Mouse (Mus musculus) monocyte, adult 5-6 weeks (primary cell): ENCODE data around the gene Wdr11. TPM values are rescaled to one million over a fixed set of nuclear protein-coding genes. Genes with fewer than 3 reads are reported as not detected.

ENCODE experiments used
- ATAC-seq: fragments of 153-309, 156-312 bp; replicated peaks from 2 replicates; pipeline ENCODE4 v1.8.0; 2017; ENCODE audit warnings: mild to moderate bottlenecking; ENCODE audit not compliant: low TSS enrichment, insufficient number of reproducible peaks, severe bottlenecking, poor library complexity, low FRiP score
- total RNA-seq: library from RNA; stranded (forward); fragments of 200-1000, 200-491, 200-594 nt; gene quantifications from 3 replicates; pipeline ENCODE4 v1.2.3, GENCODE M21; 2017

Gene Wdr11
- total RNA-seq = 19.2 to 21.2 TPM (median 20.3 TPM) in 3 replicates

DNA sequence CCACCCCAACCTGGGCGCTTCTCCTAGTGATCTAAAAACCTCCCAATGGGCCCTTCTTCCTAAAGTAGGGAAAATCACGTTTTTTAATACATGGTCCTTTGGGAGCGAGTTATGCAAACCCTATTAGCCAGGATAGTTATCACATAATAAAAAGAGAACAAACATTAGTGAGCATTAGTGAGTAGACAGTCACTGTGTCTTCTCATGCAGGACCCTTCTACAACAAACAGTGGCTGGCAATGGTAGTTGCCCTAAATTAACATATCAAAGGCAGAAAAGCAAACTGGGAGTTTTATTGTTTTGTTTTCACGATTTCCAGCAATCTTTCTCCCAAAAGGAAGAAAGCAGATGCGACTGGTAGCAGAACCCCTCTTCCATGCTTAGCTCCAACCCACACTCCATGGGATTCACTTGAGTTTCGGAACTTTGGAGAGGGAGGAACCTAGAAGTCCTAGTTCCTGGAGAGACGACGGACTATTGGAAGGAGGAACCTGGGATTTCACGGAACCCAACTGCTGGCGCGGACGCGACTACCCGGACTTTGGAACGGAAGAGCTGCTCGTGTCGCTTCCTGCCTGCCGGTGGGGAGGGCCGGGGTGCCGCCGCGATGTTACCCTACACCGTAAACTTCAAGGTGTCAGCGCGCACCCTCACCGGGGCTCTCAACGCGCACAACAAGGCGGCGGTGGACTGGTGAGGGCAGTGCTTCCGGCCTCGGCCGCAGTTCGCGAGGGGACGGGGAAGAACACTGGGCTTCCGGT lies at the start of gene Wdr11:
TSS of gene Wdr11 (plus strand) at position 493 of the 761 bp plus-strand sequence.
- ATAC-seq = peak; percentile 76

DNA sequence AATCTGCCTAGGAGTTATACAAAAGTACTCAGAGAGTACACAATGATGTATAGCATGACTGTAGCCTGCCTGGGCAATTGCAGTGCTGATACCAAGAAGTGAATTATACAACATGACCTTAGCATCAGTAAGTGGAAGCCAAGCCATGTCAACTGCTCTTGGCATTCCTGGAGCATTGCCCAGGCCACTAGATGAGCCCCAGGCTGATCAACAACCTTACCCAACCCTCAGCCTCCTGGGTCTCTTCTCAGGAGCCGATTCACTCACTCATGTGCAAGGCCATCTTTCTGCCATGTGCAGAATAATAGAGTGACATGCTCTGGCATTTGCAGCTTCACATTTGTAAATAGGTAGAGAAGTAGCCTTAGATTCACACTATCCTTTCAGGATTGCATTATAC lies 24.1 kb upstream of the Wdr11 start:
- no peak for ATAC-seq

DNA sequence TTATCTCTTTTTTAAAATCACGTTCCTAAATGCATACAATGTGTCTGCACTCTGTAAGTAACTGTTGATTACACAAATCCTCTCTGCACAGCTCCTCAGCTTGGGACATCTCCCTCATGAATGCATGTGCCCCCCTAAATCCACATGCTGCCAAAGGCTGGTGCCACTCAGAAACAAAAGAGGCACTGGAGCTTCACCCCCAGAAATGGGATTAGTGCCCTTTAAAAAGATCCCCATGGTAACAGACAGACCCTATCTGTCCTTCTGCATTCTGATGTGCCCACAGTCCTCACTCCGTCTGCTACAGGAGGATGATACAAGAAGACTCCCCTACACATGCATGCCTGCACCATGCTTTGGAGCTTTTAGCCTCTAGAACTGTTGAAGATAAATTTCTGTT lies 23.3 kb upstream of the Wdr11 start:
- no peak for ATAC-seq

DNA sequence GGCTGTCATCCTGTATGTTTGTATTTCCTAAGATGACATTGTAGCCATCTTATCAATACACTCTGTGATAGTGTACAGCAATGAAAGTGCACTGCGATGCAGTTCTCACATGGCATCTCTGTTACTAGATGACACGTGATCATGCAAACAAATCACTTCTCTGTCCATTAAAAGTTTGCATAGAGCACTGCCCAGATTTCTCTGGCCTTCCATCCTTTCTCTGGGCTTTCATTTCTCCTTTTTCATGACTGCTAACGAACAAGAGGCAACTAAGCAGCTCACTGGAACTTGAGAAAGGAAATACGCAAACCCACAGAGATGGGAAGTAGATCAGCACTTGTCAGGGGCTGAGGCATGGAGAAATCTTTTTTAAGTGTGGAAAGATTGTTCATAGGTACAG lies 17.2 kb upstream of the Wdr11 start:
- ATAC-seq = 0 out of 2 replicates have a peak, but pooled peaks have one; percentile 31

DNA sequence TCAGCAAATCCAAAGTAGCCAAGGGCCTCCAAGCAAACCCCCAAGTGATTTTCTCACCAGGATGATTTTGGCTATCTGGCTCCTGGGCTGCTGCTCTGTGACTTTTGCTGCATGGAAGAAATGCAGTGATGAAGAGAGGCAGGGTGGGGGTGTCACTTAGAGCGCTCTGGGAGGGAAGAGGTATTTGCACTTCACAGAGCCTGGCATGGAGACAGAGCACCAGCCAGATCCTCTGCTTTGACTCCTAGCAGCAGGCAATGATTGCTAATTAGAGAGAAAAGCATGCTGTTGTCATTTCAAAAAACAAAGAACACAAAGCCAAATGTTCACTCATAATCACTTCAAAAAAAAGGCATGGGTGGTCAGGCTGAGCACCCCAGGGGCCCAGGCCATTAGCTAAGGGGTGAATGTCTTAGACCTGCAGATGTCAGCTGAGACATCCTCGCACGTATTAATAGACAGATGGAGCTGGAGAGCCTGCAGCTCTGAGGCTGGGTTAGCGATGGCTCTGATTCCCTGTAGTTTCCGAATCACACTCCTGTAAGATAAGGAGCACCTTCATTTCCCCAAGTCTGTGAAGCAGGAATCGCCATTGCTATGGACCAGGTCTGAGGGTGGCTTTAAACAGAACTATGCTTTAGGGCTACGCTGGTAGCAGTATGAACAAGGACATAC lies 16.4 kb upstream of the Wdr11 start:
- no peak for ATAC-seq

DNA sequence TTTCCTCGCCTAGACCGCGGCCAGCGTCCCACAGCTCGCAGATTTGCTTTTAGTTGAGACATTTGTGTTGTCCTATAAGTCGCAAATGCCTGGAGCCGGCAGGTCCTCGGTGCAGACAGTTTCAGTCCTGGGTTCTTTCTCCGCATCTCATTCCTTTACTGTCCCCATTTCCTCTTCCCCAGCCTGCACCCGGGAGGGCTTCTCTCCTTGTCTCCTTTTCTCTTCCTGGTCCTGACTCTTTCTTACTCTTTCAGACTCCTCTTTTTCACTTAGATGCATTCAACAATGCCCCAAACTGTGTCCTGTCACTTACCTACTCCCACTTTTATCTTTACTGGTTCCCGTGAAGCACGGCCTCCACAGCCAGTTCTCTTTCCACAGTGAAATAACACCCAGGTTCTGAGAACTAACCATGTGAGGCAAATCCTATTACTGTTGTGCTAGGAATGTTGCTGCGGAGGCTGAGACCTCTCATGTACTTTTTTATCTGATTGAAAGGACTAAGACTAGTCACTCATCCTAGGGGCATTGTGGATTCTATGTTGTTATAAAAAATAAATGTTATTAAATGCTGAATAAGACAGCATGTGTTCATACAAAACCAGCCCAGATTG lies 576 bp downstream of the Wdr11 start:
- no peak for ATAC-seq

DNA sequence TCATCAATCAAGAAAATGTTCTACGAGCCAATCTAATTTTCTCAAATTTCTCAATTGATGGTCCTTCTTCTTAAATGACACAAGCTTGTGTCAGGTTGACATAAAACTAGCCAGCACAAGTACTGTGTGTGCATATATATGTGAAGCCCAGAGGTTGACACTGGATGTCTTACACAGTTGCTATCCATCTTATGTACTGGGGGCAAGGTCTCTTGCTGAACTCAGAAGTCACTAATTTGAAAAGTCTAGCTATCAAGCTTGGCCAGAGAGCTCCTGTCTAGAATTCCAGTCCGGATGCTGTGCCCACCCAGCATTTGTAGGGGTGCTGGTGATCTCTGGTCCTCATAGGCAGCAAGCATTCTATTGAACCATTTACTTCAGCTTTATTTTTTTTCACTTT lies 5.5 kb downstream of the Wdr11 start:
- no peak for ATAC-seq

DNA sequence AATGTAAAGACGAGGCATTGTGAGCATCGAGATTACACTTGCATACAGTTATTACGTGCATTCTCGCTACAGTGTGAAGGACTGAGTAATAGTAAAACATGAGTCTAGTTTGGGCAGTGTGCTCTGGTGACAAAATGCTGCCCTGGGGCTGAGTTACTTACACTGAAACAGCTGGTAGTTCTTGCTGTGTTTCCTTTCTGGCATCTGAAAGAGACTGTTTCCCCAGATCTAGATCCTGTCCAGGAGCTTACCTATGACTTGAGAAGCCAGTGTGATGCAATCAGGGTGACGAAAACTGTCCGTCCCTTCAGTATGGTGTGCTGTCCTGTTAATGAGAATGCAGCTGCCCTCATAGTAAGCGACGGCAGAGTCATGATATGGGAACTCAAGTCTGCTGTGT lies 14.6 kb downstream of the Wdr11 start:
- ATAC-seq = no peak

DNA sequence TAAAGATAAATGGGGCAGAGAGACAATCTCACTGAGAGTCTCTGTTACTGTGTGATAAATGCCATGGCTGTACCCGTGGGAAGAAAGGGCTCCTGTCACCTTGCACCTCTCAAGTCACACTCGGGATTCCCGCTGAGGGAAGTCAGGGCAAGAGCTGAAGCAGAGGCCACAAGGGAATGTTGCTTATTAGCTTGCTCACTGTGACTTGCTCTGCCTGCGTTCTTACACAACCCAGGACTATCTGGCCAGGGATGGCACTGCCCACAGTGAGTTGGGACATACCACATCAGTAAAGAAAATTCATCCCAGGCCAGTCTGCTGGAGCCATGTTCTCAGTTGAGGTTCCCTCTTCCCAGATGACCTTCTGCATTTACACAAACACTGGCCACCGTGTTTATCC lies 29.5 kb downstream of the Wdr11 start:
- no peak for ATAC-seq

DNA sequence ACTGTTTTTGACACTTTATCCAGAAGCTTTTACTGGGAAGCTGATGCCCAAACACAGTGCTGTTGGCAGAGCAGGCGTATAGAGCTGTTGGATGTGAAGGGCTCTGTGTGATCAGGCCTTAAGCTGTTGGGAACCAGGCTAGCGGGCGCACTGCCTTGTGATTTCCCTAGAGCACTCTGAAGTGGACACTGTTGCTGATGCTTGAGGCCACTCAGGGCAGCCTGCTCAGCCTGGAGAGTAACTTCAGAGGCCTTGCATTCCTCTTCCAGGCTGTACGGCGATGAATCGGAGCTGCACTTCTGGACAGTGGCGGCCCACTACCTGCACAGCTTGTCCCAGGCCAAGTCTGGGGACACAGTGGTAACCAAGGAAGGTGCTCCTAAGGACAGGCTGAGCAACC lies 38.7 kb downstream of the Wdr11 start:
- no peak for ATAC-seq

DNA sequence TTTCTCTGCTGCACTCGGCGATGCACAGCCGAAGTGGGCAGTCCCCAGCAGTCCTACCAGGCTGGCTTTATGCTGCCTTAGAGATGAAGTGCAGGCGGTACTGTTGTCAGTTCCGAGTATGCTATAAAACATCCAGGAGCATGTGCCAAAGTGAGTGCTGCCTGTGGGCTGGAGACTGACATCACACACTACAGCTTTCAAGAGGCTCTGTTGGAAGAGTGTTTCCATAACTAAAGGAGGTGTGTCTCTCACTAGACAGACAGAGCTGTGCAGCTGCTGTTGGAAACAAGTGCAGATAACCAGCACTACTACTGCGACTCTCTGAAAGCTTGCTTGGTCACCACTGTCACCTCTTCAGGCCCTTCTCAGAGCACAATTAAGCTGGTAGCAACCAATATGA lies 39.8 kb downstream of the Wdr11 start:
- no peak for ATAC-seq

DNA sequence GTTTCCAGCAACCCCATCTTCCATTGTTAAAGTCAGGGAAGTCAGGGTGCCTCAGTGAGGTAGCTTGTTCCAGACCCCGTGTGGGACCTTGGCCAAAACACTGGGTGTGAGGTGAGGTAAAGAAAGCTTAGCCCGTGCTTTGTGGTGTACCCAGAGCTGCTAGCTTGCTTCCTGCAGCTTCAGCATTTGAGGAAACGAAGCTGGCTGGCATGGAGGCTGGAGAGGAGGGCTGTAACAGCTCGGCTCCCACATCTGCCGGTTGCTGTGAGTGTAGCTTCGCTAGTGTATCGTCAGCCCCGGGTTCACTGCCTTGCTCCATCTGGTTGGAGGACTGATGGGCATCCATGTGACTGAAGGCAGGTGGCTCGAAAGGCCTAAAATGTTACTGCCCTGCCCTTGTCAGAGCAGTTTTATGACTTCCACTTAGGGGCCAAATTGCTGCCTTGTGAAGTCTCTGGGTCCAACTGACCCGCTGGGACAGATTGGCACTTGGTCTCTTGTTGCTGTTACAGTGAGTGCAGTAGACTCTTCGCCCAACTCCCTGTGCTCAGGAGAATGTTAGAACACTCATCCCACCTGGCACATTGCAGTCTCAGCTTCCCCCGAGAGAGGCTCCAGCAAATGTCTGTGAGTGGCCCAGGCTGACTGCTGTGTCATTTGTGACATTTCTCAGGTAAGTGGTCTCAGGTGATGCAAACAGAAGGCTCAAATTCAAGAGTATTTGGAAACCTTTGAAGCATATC lies 44.4 kb downstream of the Wdr11 start:
- no peak for ATAC-seq

DNA sequence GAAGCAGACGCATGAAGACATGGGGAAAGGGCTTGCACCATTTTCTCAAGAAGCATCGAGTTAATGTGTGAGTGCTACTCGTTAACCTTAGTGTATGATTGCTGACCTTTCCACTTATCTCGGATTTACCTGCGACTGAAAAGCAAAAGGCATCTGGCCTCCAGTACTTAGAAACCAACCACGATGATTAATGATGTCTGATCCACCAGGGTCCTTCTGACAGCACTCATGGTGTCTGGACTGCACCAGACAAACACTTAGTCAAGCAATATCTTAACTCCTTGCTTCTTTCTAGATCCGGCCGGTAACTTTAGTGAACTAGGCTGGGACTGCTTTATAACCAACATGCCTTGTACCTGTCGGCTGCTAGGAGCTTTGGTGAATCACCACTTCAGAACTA lies 45.3 kb downstream of the Wdr11 start:
- ATAC-seq = no peak

DNA sequence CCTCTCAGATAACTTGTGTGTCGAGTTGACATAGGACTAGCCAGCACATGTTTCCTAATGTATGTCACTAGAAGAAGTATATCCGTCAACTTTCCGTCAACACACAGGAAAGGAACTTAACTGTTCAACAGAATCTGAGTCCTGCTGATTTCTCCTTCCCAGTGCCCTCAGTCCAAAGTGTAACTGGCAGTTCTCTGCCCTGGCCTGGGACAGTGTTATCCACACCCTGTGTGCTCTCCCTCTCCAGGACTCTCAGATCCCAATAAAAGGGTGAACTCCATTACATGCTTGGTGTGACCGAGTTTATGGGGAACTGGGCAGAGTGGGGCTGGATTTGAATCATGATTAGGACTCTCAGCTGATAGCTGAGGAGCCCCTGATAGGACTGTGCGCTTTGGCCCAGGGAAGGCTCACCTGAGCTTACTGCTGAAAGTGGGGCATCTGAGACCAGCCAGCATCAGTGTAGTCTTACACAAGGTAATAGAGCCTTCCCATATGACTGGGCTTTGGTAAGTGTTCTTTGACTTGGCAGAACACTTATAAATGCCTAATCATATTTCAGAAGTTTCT lies 46.3 kb downstream of the Wdr11 start:
- ATAC-seq = no peak

DNA sequence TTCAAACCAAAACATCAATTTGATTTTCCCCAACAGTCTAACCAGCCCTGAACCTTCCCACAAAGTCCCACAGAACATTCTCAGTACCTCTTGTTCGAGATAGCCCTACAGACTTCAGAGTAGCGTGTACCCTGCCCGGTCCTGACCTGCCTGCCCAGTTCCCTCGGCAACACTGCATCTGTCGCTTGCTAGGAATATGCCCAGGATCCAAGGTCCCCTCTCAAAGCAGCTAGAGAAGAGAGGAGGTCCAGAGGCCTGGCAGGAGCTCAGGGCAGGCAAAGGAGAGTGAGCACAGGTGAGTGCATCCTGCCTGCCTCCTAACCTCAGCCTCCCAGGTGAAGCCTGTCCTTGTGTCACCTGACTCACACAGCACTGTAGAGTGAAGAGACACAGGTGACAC lies 47.3 kb downstream of the Wdr11 start:
- ATAC-seq = no peak

DNA sequence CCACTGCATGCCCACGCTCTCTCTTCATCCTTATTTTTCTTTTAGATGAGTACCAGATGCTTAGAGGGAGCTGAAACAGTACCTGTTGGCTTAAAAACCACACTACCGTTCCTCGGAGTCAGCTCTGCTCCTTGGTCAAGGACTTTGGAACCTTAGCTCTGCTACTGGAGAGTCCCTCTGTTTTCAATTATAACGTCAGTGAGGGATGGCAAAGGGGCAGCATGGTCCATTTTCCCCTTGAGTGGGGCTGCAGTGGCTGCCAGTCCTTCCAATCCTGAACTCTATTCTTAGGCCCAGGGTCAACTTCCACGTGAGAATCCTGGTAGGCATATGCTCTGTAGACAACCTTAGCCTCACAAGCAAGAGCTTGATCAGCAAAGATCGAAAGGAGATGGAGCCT lies 48.2 kb downstream of the Wdr11 start:
- ATAC-seq = no peak

DNA sequence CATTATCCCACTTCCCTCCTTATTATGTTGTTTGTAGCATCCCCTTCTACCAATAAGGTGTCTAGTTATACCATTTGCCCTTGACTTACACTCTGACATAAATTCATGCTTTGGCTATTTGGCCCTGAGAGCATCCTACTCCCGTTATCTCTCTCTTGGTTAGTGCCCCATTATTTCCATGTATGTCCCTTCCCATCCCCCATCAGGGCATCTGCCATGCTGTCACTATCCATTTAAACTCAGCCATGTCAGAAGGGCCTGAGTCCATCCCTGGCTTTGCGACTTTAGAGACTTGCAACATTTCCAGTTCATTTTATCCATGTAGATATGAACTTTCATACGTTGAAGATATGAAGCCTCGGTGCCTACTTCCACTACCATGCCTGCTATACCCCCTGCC lies 51.6 kb downstream of the Wdr11 start:
- ATAC-seq = no peak

DNA sequence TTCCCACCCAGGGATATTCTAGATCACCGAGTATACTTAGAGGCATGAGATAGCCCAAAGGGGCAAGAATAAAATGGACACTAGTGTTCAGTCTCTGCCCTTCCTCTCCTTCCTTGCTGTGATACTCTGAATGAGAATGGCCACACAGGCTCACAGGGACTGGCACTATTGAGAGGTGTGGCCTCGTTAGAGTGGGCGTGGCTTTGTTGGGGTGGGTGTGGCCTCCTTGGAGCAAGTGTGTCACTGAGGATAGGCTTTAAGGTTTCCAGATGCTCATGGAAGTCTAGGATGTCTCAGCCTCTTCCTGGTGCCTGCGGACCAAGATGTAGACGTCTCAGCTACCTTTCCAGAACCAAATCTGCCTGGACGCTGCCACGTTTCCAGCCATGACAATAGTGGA lies 56.1 kb downstream of the Wdr11 start:
- no peak for ATAC-seq

DNA sequence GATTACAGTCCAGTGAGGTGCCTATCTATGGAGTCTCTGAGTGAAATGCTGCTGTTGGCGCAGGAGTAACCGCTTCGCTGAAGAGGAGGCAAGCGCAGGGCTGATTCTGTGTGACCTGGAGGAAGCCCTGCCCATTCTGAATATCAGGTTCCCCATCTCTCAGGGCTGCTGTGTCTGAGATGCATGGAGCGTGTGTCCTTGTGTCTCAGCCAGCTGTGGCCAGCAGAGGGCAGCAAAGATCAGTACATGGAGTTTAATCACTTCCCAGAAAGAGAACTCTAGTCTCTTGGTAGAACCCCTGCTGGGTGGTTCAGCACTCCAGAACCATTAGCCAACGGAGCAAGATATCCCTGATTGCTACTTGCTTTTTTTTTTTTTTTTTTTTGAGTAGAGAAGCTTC lies 57.3 kb downstream of the Wdr11 start:
- 0 out of 2 replicates have a peak, but pooled peaks have one; percentile 36 for ATAC-seq
